Mouse (Mus musculus): ENCODE data around the gene Cstf2.

Cstf2 gene

GRCm38 (mm10) chrX:134058987-134059712 lies at the start of gene Cstf2:
Cstf2 (plus strand) TSS chrX:134059187.
- peak; percentile 91 for DNase-seq (ENCODE audit: low spot score)

- peak; percentile 72 for DNase-seq (ENCODE audit: low spot score)
Measured at GRCm38 (mm10) chrX:134019005-134019404, 40.0 kb upstream of the Cstf2 start.

- DNase-seq (ENCODE audit: low spot score), result no peak
Measured at GRCm38 (mm10) chrX:134020664-134021063, 38.3 kb upstream of the Cstf2 start.

GRCm38 (mm10) chrX:134048994-134049393 lies 10.0 kb upstream of the Cstf2 start:
- DNase-seq (ENCODE audit: low spot score), result no peak

GRCm38 (mm10) chrX:134056897-134057296 lies 2.1 kb upstream of the Cstf2 start:
- DNase-seq (ENCODE audit: low spot score), result peak; percentile 86

GRCm38 (mm10) chrX:134058040-134058875 lies 729 bp upstream of the Cstf2 start:
- no peak for DNase-seq (ENCODE audit: low spot score)

GRCm38 (mm10) chrX:134059764-134060163 lies 777 bp downstream of the Cstf2 start:
- peak; percentile 50 for DNase-seq (ENCODE audit: low spot score)

- DNase-seq (ENCODE audit: low spot score), result no peak
Measured at GRCm38 (mm10) chrX:134085453-134085852, 26.5 kb downstream of the Cstf2 start.

- DNase-seq (ENCODE audit: low spot score), result no peak
Measured at GRCm38 (mm10) chrX:134102641-134103040, 43.7 kb downstream of the Cstf2 start.

GRCm38 (mm10) chrX:134111767-134112166 lies 52.8 kb downstream of the Cstf2 start:
- no peak for DNase-seq (ENCODE audit: low spot score)

- no peak for DNase-seq (ENCODE audit: low spot score)
Measured at GRCm38 (mm10) chrX:134116417-134116816, 57.4 kb downstream of the Cstf2 start.

GRCm38 (mm10) chrX:134128549-134128948 lies 69.6 kb downstream of the Cstf2 start:
- no peak for DNase-seq (ENCODE audit: low spot score)

- DNase-seq (ENCODE audit: low spot score), result peak; percentile 58
Measured at GRCm38 (mm10) chrX:134132295-134132694, 73.3 kb downstream of the Cstf2 start.

- no peak for DNase-seq (ENCODE audit: low spot score)
Measured at GRCm38 (mm10) chrX:134133821-134134220, 74.8 kb downstream of the Cstf2 start.
